Mouse (Mus musculus) cortical plate, adult 2 months (tissue): ENCODE results near the gene Zwilch.

Source experiments
- CTCF ChIP-seq: fragments of 200-500 bp; IDR thresholded peaks from 2 replicates; pipeline ENCODE4 v1.5.1; 2011; ENCODE audit warnings: mild to moderate bottlenecking, control low read depth, low read length; ENCODE audit not compliant: insufficient read depth; ENCODE audit errors: extremely low read depth
- POLR2A ChIP-seq: fragments of 200-500 bp; IDR thresholded peaks from 2 replicates; pipeline ENCODE4 v1.6.1; 2011; ENCODE audit warnings: mild to moderate bottlenecking, low read length, control low read depth; ENCODE audit not compliant: insufficient read depth; ENCODE audit errors: extremely low read depth

- TF ChIP-seq CTCF (no peak), POLR2A (no peak)
Measured at GRCm38 (mm10) chr9:64184166-64184840, 11.4 kb upstream of the Zwilch start.
